Mouse (Mus musculus) lung, adult 18-20 months (tissue): Measurements from ENCODE around the gene Rrad.

Source experiments
- DNase-seq, 2 experiments: peaks; one replicate each; pipeline ENCODE4 v3.0.0; 2022; ENCODE audit warnings: mixed read lengths in 2 of 2

Rrad gene

GRCm38 (mm10) chr8:104611613-104612012 lies 19.5 kb downstream of the Rrad start:
- no peak for DNase-seq

GRCm38 (mm10) chr8:104610185-104610766 lies 20.9 kb downstream of the Rrad start:
- no peak for DNase-seq

- no peak for DNase-seq
Observed at GRCm38 (mm10) chr8:104609222-104609621, 21.9 kb downstream of the Rrad start.

GRCm38 (mm10) chr8:104607944-104608343 lies 23.2 kb downstream of the Rrad start:
- no peak for DNase-seq

GRCm38 (mm10) chr8:104606329-104606728 lies 24.8 kb downstream of the Rrad start:
- no peak for DNase-seq

- DNase-seq: no peak
Observed at GRCm38 (mm10) chr8:104603245-104603593, 27.9 kb downstream of the Rrad start.

- peak; percentile 81 to 86 for DNase-seq
Observed at GRCm38 (mm10) chr8:104602468-104603244, 28.5 kb downstream of the Rrad start.

- no peak for DNase-seq
Observed at GRCm38 (mm10) chr8:104601941-104602371, 29.2 kb downstream of the Rrad start.

- peak in 1 of 2 experiments; percentile 2 for DNase-seq
Observed at GRCm38 (mm10) chr8:104601386-104601785, 29.7 kb downstream of the Rrad start.

- DNase-seq: no peak
Observed at GRCm38 (mm10) chr8:104598496-104598895, 32.6 kb downstream of the Rrad start.

GRCm38 (mm10) chr8:104597656-104598055 lies 33.5 kb downstream of the Rrad start:
- DNase-seq: peak in 1 of 2 experiments; percentile 3

- DNase-seq: peak in 1 of 2 experiments; percentile 15
Observed at GRCm38 (mm10) chr8:104595773-104596536, 35.2 kb downstream of the Rrad start.

GRCm38 (mm10) chr8:104594611-104595362 lies 36.3 kb downstream of the Rrad start:
- no peak for DNase-seq

GRCm38 (mm10) chr8:104593536-104594325 lies 37.4 kb downstream of the Rrad start:
- DNase-seq: no peak

GRCm38 (mm10) chr8:104592566-104592965 lies 38.6 kb downstream of the Rrad start:
- DNase-seq: no peak

GRCm38 (mm10) chr8:104591856-104592255 lies 39.3 kb downstream of the Rrad start:
- no peak for DNase-seq

- DNase-seq: peak; percentile 94 to 95
Observed at GRCm38 (mm10) chr8:104591133-104591834, 39.8 kb downstream of the Rrad start, which contains the start of gene Pdp2. Pdp2 (plus strand) TSS chr8:104591451.

GRCm38 (mm10) chr8:104590284-104590683 lies 40.8 kb downstream of the Rrad start:
- DNase-seq: no peak

GRCm38 (mm10) chr8:104584522-104584921 lies 46.6 kb downstream of the Rrad start:
- DNase-seq: no peak
